Mouse (Mus musculus): ENCODE measurements at regions not wholly inside any gene's neighbourhood (a gene's known extent, or its start where the extent isn't known, plus 50 kb on each side); places are given as distances from the start of the nearest gene placed in this dataset.

- TF ChIP-seq CTCF (conservative IDR thresholded peaks at IDR 0.05; ENCODE audit: low read length) (no peak), NANOG (IDR thresholded peaks at IDR 0.05; ENCODE audit: borderline replicate concordance, low read length) (no peak), POU5F1 (IDR thresholded peaks at IDR 0.05; ENCODE audit: borderline replicate concordance, low read length) (no peak)
These were observed 398.8 kb downstream of the Gm10295 start for GRCm38 (mm10) chr7:70952318-70952959.

All from E14TG2a.4 (cell line).